Mouse (Mus musculus): ENCODE measurements around the gene Ttc16. TPM values are rescaled to one million over a fixed set of nuclear protein-coding genes. Genes with fewer than 3 reads are reported as not detected.

Gene Ttc16
- under 1 TPM in 1 of 2 experiments, not detected in 1; 0.90 TPM for total RNA-seq (2023)

DNA sequence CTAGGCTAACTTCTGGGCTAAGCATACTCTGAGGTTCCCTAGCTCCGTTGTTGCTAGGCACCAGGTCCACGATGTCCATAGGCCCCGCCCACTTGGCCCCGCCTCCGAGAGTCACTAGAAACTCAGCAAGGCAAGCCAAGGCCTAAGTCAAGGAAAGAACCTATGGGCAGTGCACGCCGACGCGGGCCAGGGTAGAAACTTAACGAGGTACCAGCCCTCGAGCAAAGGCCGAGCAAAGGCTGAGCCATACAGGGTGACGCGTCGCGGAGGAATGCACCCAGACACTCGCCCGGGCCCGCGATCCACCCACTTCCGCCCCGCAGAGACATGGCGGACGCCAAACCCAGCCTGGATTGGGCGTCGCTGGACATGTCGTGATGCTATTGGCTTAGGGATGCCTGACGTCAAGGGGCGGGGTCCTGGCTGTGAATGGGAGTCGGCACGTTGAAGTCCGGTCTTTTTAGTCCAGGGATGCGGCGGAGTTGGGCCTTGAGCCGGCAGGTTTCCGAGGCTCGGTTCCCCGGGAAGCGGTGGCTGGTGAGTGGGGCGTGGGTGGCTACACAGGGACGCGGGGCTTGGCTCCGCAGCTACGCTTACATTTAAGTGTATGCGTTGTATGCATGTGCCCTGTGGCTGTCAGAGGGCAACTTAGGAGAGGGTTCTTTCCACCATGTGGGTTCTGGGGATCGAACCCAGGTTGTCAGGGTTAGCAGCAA is at the start of gene Ttc16, which contains the start of gene Ptrh1:
TSS of gene Ttc16 (minus strand) at position 275 of the 716 bp plus-strand sequence.
TSS of gene Ptrh1 (plus strand) at position 428 of the 716 bp plus-strand sequence.

DNA sequence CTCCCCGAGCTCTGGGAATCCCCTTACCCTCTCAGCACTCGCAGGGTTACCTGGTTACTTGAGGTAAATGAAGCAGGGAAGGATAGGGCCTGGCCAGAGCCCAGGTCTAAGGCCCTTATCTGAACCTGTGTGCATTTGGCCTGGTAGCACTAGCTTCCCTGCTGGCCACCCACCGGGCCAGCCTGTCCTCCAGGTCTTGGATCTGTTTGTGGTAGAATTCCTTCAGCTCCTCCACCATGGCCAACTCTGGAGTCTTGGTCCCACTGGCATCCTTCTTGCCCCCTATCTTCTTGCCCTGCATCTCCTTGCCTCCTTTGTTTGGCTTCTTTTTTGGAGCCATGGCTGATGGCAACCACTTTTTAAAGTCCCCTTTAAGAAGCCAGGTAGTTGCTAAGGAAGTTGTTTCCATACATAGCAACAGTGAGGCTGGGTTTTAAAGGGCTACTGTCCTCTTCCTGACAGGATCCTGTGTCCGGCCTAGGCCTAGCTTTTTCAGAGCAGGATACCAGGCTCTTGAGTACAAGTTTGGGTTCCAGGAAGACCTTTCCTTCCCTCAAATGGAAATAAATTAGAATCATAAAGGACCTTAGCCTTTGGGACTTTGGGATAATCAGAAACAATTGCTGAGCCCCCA is 8.7 kb upstream of the Ttc16 start, which contains the start of gene Cfap157:
TSS of gene Cfap157 (minus strand) at position 381 of the 634 bp plus-strand sequence.

GRCm38 (mm10) chr2:32757056-32757845 is 18.2 kb downstream of the Ttc16 start, which contains the start of gene Tor2a:
Gene Tor2a, plus strand, starts transcription at chr2:32757234.

DNA sequence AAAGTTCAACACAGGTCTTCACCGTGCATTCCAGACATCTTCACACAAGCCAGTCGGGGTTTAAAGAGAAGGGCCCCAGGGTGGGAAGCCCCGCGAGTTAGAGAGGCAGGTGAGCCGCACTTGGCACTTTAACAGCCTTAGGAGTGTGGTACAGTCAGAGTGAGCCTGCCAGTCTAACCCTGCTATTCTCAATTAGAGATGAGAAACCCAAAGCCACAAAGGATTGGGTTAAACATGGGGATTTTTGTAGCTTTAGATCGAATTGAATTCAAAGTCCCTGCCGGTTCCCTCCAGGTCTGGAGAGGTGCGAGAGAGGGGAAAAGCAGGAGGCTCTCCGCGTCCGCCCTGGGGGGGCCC is 34.5 kb downstream of the Ttc16 start, which contains the start of gene 6330409D20Rik:
TSS of gene 6330409D20Rik (minus strand) at position 101 of the 357 bp plus-strand sequence.

DNA sequence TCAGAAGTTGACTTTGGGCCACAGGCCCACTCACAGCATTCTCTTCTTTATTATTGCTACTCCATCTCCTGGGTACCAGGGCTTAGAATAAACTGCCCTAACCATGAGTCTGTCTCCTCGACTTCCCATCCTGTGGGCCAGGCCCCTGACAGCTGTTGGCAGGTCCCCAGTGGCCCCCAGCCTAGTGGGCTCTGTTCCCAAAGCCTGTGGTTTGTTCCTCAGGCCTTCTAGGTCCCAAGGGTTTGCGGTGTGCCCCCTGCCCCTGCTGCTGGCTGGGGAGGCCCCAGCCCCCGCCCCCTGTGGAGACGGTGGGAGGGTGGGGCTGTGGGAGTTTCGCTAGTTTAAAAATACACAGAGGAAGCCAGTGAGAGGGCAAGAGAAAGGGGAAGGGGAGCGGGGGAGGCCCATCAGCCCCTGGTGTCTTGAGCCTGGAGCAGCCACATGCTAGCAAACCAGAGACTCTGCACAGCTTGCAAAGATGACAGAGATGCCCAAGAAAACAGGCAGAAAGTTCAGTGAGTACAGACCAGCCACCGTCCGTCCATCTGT is 54.7 kb downstream of the Ttc16 start, which contains the start of gene Sh2d3c:
TSS of gene Sh2d3c (plus strand) at position 375 of the 549 bp plus-strand sequence.

GRCm38 (mm10) chr2:32712934-32713817 is 62.3 kb downstream of the Ttc16 start, which contains the start of gene Cdk9:
Gene Cdk9, minus strand, starts transcription at chr2:32713076.

Other genes with a start within 250 kb of the Ttc16 start
- 100 to 1,000 TPM; 173 to 175 TPM for gene Fam102a, start 240.3 kb downstream of the Ttc16 start, total RNA-seq (2023)
- gene Dpm2, start 204.8 kb downstream of the Ttc16 start, total RNA-seq (2023), result 10 to 100 TPM; 57.9 to 58.0 TPM
- gene Pip5kl1, start 200.8 kb downstream of the Ttc16 start, total RNA-seq (2023), result 1 to 10 TPM; 1.2 to 1.3 TPM
- gene 9430097D07Rik, start 199.9 kb downstream of the Ttc16 start, total RNA-seq (2023), result not detected
- 10 to 100 TPM; 21.4 to 24.5 TPM for gene St6galnac4, start 188.5 kb downstream of the Ttc16 start, total RNA-seq (2023)
- 1 to 10 TPM; 5.1 to 6.9 TPM for gene St6galnac6, start 175.9 kb downstream of the Ttc16 start, total RNA-seq (2023)
- gene Ak1, start 153.9 kb downstream of the Ttc16 start, total RNA-seq (2023), result not detected
- gene Eng, start 129.0 kb downstream of the Ttc16 start, total RNA-seq (2023), result 10 to 100 TPM; 11.2 to 13.8 TPM
- gene Fpgs, start 71.5 kb downstream of the Ttc16 start, total RNA-seq (2023), result 10 to 100 TPM; 25.8 to 28.1 TPM
- gene Cdk9, start 62.6 kb downstream of the Ttc16 start, total RNA-seq (2023), result 100 to 1,000 TPM; 121 to 123 TPM
- gene Sh2d3c, start 54.6 kb downstream of the Ttc16 start, total RNA-seq (2023), result 100 to 1,000 TPM; 120 to 121 TPM
- not detected for gene 6330409D20Rik, start 34.6 kb downstream of the Ttc16 start, total RNA-seq (2023)
- 10 to 100 TPM; 29.2 to 34.5 TPM for gene Tor2a, start 18.4 kb downstream of the Ttc16 start, total RNA-seq (2023)
- 1 to 10 TPM; 5.6 to 7.2 TPM for gene Ptrh1, start 153 bp upstream of the Ttc16 start, total RNA-seq (2023)
- gene Cfap157, start 8.8 kb upstream of the Ttc16 start, total RNA-seq (2023), result not detected
- gene Stxbp1, start 71.6 kb upstream of the Ttc16 start, total RNA-seq (2023), result 1 to 10 TPM; 1.7 to 2.2 TPM
- 1 to 10 TPM; 1.2 to 1.9 TPM for gene Fam129b, start 100.5 kb upstream of the Ttc16 start, total RNA-seq (2023)
- gene Rpl12, start 185.9 kb upstream of the Ttc16 start, total RNA-seq (2023), result 1,000 to 10,000 TPM; 1,207 to 1,346 TPM
- gene Lrsam1, start 186.0 kb upstream of the Ttc16 start, total RNA-seq (2023), result 10 to 100 TPM; 10.5 to 11.5 TPM
- gene Slc2a8, start 206.4 kb upstream of the Ttc16 start, total RNA-seq (2023), result 1 to 10 TPM; 5.7 to 6.8 TPM

Measured in T-cell, adult 66 days (primary cell).